Mouse (Mus musculus): Measurements from ENCODE around the gene Grik4.

DNA sequence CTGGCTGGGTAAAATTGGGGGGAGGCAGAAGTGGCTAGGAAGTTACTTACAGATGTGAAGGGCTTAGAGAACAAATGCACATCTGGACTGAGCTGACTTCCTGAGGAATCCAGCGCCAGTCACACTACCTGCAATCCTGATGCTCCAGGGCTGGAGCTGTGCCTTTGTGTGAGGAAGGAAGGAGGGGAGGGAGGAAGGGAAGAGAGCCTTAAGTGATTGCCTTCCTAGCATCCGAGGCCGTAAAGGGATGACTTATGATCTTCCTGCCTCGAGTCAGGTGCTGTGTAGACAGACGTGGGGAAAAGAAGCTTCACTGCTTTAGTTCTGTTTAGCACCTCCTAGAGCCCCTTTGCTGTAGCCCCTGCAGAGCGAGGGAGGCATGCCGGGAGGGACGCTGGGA is 189.6 kb downstream of the Grik4 start:
- TF ChIP-seq CTCF (IDR thresholded peaks at IDR 0.05; ENCODE audit: borderline replicate concordance, extremely low read depth, insufficient read depth, insufficient read length) (no peak), POLR2A (IDR thresholded peaks at IDR 0.05; ENCODE audit: borderline replicate concordance, extremely low read depth, insufficient read depth, insufficient read length, poor library complexity, severe bottlenecking) (no peak)

All from brain, embryonic 14.5 days (tissue).